Mouse (Mus musculus) megakaryocyte, embryonic 14.5 days (primary cell): ENCODE data around the gene Rhcg. TPM values are rescaled to one million over a fixed set of nuclear protein-coding genes. Genes with fewer than 3 reads are reported as not detected.

Experiments
- H3K27me3 ChIP-seq: replicated peaks from 2 replicates; pipeline ENCODE3; 2012; ENCODE audit warnings: inconsistent platforms
- H3K36me3 ChIP-seq: replicated peaks from 2 replicates; pipeline ENCODE3; 2012; ENCODE audit warnings: low read length, inconsistent platforms, mixed read lengths
- H3K4me1 ChIP-seq: 2 replicates; pipeline ENCODE4 v1.6.1; 2012; ENCODE audit warnings: inconsistent platforms
- H3K4me3 ChIP-seq: replicated peaks from 2 replicates; pipeline ENCODE3; 2012; ENCODE audit warnings: moderate library complexity, mild to moderate bottlenecking, inconsistent platforms
- H3K9me3 ChIP-seq: 2 replicates; pipeline ENCODE4 v1.6.1; 2012; ENCODE audit warnings: inconsistent platforms
- FLI1 ChIP-seq: IDR thresholded peaks from 2 replicates; pipeline ENCODE4 v1.6.1; 2012; ENCODE audit warnings: low read length, inconsistent platforms, mixed read lengths
- GATA1 ChIP-seq: IDR thresholded peaks from 3 replicates; pipeline ENCODE4 v1.6.1; 2012; ENCODE audit warnings: mixed read lengths, low read length, inconsistent platforms, borderline replicate concordance
- polyA plus RNA-seq: library from polyadenylated mRNA; stranded (reverse); fragments of >175 nt; gene quantifications from 2 replicates; pipeline ENCODE4 v1.2.3, GENCODE M21; 2012; ENCODE audit warnings: low replicate concordance; ENCODE audit not compliant: insufficient read depth

Gene Rhcg
- polyA plus RNA-seq, 1 experiment, result not detected

DNA sequence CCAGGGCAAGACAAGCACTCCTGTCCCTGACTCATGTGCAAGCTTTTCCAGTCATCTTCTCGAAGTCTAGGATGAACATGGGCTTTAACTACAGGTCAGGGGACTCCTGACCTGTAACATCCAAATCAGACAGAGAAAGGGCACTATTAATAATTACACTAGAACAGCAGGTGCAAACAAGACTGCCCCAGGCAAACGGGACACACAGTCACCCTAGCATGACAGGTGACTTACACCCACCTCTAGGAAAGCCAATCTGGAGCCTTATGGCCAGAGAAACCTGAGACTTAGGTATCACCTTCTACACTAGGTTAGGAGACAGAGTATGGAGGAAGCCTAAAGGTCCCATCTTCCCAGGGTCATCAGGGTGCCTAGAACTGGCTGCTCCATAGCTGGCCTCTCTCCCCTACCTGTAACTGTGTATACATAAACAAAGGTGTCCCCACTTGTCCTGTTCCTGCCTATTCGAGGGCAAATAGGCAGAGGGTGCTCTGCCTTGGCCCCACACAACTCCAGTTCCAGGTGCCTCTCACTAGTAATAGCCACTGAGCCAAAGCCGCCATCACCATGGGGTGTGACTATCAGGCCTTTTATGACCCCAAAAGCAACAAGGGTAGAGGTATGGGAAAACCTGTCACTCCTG is 10.9 kb upstream of the Rhcg start:
- Histone ChIP-seq H3K4me1 (no peaks in the 10 kb centered on the region), H3K9me3 (0 out of 2 replicates have a peak, but pooled peaks cover 3% of the 10 kb centered on the region), H3K36me3 (no peaks in the 10 kb centered on the region), H3K4me3 (no peak overlapping the region), H3K27me3 (peaks cover 65% of the 10 kb centered on the region)
- TF ChIP-seq GATA1, result no peak
- no peak for TF ChIP-seq FLI1

DNA sequence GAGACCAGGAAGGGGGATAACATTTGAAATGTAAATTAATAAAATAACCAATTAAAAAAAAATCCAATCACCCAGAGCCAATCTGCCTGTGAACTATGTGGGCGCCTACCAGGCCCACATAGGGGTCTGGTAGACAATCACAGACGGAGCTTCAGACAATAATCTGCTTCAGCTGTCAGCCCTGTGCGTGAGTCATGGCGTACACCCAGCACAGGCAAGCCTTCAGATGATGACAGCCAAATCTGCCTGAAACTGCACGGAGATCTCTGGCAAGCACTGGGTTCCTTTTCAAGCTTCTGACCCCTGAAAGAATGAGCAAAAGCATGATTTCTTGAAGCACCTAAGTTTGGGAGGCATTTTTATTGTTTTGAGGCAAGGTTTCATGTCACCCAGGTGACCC is 8.7 kb upstream of the Rhcg start:
- Histone ChIP-seq H3K4me3 (no peak overlapping the region), H3K36me3 (no peaks in the 10 kb centered on the region), H3K9me3 (0 out of 2 replicates have a peak, but pooled peaks cover 3% of the 10 kb centered on the region), H3K4me1 (no peaks in the 10 kb centered on the region), H3K27me3 (peaks cover 74% of the 10 kb centered on the region)
- TF ChIP-seq FLI1, result no peak
- TF ChIP-seq GATA1, result no peak

DNA sequence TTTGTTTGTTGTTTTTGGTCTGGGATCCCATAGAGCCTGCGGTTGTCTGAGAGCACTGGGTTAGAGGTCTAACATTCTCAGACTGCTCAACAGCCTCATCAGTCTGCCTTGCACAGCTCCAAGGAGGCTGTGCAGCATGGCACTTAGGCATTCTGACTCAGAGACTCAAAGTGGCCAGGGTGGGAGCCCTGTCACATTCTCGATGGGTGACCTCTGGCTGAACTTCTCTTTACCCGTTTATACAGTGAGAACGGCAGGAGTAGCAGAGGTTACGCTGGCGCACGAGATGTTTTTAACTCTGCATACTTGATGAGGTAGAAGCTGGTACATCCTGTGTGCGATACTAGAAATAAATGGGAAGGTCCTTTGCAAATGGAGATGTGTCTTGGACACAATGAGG is 5.6 kb upstream of the Rhcg start:
- H3K4me1 ChIP-seq, result no peaks in the 10 kb centered on the region
- peaks cover 69% of the 10 kb centered on the region for H3K27me3 ChIP-seq
- TF ChIP-seq FLI1 (no peak), GATA1 (no peak)
- no peak overlapping the region for H3K4me3 ChIP-seq
- H3K9me3 ChIP-seq, result 0 out of 2 replicates have a peak, but pooled peaks cover 3% of the 10 kb centered on the region
- no peaks in the 10 kb centered on the region for H3K36me3 ChIP-seq

DNA sequence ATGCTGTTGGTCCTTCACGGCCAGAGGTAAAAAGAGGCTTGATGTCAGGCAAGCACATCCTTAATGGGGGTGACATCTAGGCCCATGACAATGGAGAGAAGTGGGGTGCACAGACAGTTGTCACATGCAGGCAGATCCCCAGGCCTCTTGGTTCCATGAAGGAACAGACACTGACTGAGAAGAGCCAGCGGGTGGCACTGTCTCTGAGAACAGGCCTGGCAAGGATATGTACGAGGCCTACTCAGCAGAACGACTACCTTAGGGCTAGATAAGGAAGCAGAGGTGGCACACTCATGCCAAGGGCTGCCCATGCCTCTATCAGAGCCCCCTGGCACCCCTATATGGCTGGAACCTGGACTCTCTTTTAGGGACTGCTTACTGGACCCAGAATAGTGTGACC is 2.0 kb upstream of the Rhcg start:
- Histone ChIP-seq H3K4me3 (no peak overlapping the region), H3K27me3 (peaks cover 76% of the 10 kb centered on the region), H3K4me1 (peaks cover 11% of the 10 kb centered on the region; the same call in 1 of the 2 replicates), H3K36me3 (no peaks in the 10 kb centered on the region), H3K9me3 (no peaks in the 10 kb centered on the region)
- TF ChIP-seq GATA1 (no peak), FLI1 (no peak)

DNA sequence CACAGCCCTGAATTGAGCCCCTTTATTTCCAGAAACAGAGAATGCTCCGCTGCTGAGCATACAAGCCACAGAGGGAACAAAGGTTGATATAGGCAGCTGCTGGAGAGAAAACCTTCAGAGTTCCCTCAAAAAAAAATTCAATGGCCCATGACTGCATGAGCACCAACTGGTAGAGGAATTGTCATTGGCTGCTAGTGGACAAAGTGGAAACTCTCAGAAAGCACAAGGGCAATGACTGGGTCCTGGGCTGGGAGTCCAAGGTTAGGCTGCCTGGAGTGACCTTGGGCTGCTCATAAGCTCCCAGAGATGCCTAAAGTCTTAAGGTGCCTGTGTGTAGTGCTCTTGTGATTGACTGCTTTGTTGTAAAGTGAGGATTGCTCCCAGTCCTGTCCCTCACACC is 1.5 kb downstream of the Rhcg start:
- peaks cover 79% of the 10 kb centered on the region for H3K27me3 ChIP-seq
- no peak overlapping the region for H3K4me3 ChIP-seq
- H3K9me3 ChIP-seq, result no peaks in the 10 kb centered on the region
- TF ChIP-seq FLI1 (no peak), GATA1 (no peak)
- H3K4me1 ChIP-seq, result peaks cover 11% of the 10 kb centered on the region; the same call in 1 of the 2 replicates
- H3K36me3 ChIP-seq, result no peaks in the 10 kb centered on the region

DNA sequence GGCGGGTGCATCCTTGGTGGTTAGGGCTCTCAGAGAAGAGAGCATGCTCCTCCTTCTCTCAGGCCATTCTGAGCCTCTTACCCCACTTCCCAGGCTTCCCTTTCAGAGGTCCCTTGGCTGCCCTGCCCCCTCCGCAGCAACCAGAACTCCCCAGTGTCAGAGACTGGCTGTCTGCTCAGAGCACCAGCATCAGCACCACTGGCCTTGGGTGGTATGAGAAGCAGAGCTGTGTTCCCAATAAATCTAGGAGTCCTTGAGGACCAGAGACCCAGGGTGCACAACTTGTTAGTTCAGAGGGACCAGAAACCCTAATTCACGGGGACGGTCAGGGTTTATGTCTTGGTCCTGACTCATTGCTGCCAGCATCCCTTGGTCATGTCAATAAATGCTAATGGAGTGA is 2.4 kb downstream of the Rhcg start:
- Histone ChIP-seq H3K27me3 (peaks cover 89% of the 10 kb centered on the region), H3K36me3 (no peaks in the 10 kb centered on the region), H3K4me3 (no peak overlapping the region), H3K4me1 (peaks cover 11% of the 10 kb centered on the region; the same call in 1 of the 2 replicates), H3K9me3 (no peaks in the 10 kb centered on the region)
- no peak for TF ChIP-seq FLI1
- no peak for TF ChIP-seq GATA1

DNA sequence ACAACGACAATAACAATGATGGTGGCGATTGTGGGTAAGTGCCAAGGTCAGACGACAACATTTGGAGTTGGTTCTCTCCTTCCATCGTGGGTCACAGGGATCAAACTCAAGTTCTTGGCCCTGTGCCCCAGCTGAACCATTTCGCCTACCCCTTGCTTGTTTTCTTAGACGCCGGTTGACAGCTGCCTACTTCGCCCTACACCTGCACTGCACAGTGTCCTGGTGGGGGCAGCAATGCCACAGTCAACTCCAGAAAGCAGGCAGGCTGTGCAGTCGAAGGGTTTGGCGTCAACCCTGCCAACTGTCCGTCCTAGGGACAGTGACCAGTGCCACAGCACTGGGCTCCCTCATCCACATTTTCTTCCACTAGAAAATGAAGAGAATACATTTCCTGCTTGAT is 4.1 kb downstream of the Rhcg start:
- TF ChIP-seq FLI1, result no peak
- no peak for TF ChIP-seq GATA1
- Histone ChIP-seq H3K4me1 (peaks cover 11% of the 10 kb centered on the region; the same call in 1 of the 2 replicates), H3K27me3 (peaks cover 89% of the 10 kb centered on the region), H3K36me3 (no peaks in the 10 kb centered on the region), H3K4me3 (no peak overlapping the region), H3K9me3 (no peaks in the 10 kb centered on the region)

DNA sequence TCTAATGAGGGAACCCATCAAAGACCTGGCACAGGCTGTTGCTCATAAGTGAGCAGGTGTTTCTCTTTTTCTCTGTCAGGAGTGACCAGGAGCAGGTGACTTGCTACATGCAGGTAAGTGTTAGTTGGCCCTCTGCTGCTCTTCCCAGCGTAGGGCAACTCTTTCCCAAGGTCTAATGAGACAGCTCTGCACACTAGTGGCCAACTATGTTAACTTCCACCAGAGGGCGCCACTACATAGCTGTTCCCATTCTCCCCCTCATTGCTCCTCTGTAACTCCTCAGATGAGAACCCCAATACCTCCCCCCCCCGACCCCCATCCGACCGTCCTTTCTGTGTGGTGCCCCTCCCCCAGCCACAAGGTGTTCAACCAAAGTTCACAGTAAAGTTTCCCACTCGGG is 4.7 kb downstream of the Rhcg start:
- peaks cover 90% of the 10 kb centered on the region for H3K27me3 ChIP-seq
- no peaks in the 10 kb centered on the region for H3K9me3 ChIP-seq
- no peaks in the 10 kb centered on the region for H3K36me3 ChIP-seq
- H3K4me1 ChIP-seq, result peaks cover 11% of the 10 kb centered on the region; the same call in 1 of the 2 replicates
- TF ChIP-seq FLI1 (no peak), GATA1 (no peak)
- H3K4me3 ChIP-seq, result no peak overlapping the region

DNA sequence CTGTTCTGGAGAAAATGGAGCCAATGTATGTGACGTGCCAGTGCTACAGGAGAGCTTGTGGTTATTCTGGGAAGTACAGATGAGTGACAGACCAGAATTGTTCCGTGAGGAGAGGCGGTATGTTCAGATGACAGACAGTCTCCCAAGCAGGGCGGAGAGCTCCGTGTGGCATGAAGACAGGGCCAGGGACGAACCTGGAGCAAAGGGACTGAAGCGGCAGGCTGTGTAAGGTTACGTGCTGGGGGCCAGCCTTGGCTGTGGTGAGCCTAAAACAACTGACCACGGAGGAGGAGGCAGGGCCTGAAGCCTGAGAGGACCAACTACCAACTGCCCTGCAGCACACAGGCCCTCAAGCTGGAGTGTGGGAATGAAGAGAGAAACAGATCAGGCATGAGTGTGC is 5.6 kb downstream of the Rhcg start:
- no peaks in the 10 kb centered on the region for H3K36me3 ChIP-seq
- H3K9me3 ChIP-seq, result no peaks in the 10 kb centered on the region
- H3K4me3 ChIP-seq, result no peak overlapping the region
- TF ChIP-seq GATA1 (no peak), FLI1 (no peak)
- peaks cover 14% of the 10 kb centered on the region for H3K4me1 ChIP-seq
- peaks cover 90% of the 10 kb centered on the region for H3K27me3 ChIP-seq

DNA sequence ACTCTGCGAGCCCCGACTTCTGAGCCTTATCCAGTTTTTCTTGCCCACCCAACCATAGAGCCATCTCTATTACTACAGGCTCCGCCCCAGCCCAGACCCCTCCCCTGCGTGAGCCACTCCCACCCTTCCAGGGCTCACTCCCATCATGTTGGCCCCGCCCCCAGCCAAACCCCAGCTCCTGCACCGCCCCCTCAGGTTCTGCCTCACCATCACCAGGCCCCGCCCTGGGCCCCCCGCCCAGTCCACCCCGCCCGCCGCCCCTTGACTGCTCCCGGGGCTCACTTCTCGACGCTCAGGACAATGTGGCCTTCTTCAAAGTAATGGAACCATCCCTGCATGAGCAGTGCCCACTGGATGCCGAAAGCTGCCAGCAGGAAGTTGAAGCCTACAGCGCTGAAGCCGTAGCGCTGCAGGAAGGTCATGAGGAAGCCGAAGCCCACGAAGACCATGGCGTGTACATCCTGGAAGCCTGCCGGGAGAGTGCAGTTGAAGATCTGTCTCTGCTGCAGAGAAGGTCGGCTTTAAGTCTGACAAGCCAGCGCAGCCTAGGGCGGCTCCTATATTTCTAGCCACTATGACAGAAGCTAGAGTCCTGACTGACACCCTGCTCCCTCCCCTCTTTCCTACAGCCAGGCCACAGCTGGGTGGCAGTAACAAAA is 10.1 kb downstream of the Rhcg start:
- H3K27me3 ChIP-seq, result peaks cover 88% of the 10 kb centered on the region
- no peaks in the 10 kb centered on the region for H3K9me3 ChIP-seq
- peak overlapping the region; percentile 83 for H3K4me3 ChIP-seq
- peaks cover 15% of the 10 kb centered on the region for H3K4me1 ChIP-seq
- H3K36me3 ChIP-seq, result no peaks in the 10 kb centered on the region
- TF ChIP-seq GATA1 (no peak), FLI1 (no peak)
